Mouse (Mus musculus): ENCODE data around the gene Artn.

DNA sequence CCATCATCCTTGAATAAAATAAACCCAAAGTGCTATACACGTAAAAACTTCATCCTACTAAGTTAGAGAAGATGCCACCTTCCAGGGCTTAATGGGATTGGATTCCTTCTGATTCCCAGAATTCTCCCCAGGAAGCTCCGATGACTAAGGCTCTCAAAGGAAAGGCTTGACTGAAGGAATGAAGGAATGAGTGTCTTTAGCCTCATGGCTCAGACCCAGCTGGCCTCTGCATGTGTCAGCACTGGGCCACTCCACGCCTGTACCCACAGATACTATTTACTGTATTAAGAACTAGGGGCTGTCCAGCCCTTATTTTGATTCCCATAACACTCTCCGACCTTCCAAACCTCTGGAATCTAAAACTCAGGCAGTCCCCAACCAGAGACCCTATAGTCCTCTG is 4.5 kb upstream of the Artn start:
- TF ChIP-seq POLR2A (IDR thresholded peaks at IDR 0.05; ENCODE audit: insufficient read depth, low read depth, low read length): no peak
- no peak for TF ChIP-seq CTCF (IDR thresholded peaks at IDR 0.05; ENCODE audit: insufficient read depth, low read depth, low read length)

Data from olfactory bulb, adult 2 months (tissue).